Mouse (Mus musculus) heart, adult 2 months (tissue): Measurements from ENCODE around the gene Bcl11a.

ENCODE experiments used
- CTCF ChIP-seq: fragments of 200-600 bp; IDR thresholded peaks from 2 replicates; pipeline ENCODE4 v1.8.1; 2022; ENCODE audit warnings: antibody characterized with exemption, mild to moderate bottlenecking, moderate library complexity
- POLR2A ChIP-seq: fragments of 200-500 bp; IDR thresholded peaks from 2 replicates; pipeline ENCODE4 v1.6.1; 2011; ENCODE audit warnings: mild to moderate bottlenecking, low read depth, low read length, control low read depth; ENCODE audit not compliant: insufficient read depth

DNA sequence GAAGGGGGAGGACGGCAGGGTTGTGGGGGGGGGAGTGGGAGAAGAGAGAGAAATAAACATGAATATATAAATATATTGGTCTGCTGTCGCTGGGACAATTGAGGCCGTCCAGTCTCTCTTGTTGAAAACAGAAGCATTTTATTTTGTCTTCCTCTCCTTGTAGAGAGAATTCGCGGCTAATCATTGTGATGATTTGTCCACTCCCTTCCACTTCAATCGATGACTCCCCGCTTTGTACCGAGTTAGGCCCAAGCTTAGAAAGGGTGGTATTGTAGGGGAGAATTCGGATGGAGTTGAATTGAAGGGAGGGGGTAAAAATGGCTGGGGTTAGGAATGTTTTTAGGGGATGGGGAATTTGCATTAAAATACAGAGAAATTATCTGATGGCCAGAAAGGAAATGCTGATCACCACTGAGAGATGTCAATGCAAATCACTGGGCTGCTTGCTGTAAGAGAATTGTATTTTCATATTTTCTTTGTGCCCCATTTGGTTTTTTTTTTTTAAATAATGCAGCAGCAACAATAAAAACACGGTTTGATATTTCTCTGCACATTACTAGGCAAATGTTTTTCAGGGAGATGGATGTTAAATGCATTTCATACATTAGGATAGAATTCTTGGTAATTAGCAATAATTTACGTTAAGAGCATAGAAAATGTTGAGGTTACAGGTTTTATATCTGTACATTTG, 4.7 kb downstream of the Bcl11a start:
- TF ChIP-seq CTCF (no peak), POLR2A (no peak)
